Mouse (Mus musculus): Measurements from ENCODE around the gene Trim10.

DNA sequence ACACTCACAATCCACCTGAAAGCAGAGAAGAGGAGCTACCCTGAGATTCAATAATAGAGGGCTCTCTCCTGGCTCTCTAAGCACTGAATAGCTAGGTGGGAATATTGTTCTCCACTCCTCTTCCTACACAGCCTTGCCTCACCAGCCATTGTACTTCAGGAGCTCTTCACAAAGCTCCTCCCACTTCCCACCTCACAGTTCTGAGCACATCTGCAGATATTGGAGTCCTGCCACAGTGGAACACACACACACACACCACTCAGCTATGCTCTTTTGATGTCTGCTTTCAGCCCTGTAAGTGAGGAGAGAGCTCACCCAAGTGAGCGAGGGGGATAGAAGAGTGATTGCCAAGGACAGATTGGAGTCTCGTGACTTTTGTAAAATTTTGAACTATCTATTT is 14.0 kb downstream of the Trim10 start:
- no peak for TF ChIP-seq CTCF (IDR thresholded peaks at IDR 0.05; ENCODE audit: control insufficient read depth, insufficient read depth, low read length)
- no peak for TF ChIP-seq POLR2A (IDR thresholded peaks at IDR 0.05; ENCODE audit: borderline replicate concordance, control insufficient read depth, low read depth, low read length)

All from bone marrow, adult 2 months (tissue).